Mouse (Mus musculus) thymus, postnatal 36 days (tissue): ENCODE measurements around the gene Col6a5.
"Not testable (repeated sequence)": the region's sequence is repeated elsewhere in the genome, so short reads cannot be mapped to it uniquely, and the experiment has no call there.

Experiments
- DNase-seq, 2 experiments: peaks; one replicate each; pipeline ENCODE4 v3.0.0; 2022; ENCODE audit warnings: mixed read lengths in 2 of 2

Col6a5 gene

DNA sequence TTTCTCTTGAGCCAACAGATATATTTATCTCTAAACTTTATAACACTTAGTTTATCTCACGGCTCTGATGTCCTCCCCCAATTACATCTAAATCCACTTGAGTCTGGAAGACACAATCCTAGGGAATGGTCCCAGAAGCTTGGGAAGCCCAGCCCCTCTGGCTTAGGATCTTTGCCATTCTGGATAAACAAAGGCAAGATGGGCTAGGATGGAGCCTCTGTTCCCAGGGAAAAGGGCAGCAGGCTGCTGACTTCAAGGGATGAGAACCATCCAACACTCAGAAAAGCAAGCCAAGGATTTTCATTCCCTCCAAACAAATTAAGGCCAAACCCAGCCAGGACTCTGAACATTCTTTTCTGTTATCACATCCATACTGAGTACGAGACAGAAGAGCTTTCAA lies 51.1 kb downstream of the Col6a5 start:
- DNase-seq = no peak

DNA sequence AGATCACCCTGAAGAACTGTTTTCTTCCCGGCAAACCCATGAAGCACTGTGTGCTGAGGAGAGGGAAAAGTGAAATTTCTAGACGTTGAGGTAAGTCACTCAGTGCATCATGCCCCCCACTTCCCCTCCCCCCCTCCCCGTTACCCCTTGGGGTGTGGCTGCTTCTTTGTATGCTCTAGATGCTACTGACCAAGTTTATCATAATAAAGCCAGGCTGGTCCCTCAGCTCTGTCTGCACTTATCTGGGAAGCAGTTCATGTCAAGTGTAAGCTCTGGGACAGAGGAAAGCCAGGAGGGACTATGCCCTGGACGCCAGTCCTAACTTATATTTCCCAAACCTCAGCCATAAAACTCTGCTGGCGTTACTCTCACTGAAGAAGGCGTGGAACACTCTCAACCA lies 53.0 kb downstream of the Col6a5 start:
- no peak for DNase-seq

DNA sequence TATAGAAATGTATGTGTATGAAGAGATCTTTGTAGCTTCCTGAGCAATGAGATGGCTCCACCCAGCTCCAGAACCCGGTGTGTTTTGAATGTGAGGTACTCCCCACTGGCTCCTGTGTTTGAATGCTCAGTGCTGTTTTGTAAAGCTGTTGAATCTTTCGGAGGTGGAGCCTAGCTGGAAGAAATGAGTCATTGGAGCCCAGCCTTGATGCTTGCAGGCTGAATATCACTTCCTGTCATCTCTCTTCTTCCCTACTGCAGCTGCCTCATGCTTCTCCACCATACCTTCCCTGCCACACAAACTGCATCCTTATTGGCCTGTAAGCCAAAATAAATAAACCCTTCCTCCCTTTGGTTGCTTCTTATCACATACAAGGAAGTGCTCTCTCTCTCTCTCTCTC lies 72.9 kb downstream of the Col6a5 start:
- no peak for DNase-seq

DNA sequence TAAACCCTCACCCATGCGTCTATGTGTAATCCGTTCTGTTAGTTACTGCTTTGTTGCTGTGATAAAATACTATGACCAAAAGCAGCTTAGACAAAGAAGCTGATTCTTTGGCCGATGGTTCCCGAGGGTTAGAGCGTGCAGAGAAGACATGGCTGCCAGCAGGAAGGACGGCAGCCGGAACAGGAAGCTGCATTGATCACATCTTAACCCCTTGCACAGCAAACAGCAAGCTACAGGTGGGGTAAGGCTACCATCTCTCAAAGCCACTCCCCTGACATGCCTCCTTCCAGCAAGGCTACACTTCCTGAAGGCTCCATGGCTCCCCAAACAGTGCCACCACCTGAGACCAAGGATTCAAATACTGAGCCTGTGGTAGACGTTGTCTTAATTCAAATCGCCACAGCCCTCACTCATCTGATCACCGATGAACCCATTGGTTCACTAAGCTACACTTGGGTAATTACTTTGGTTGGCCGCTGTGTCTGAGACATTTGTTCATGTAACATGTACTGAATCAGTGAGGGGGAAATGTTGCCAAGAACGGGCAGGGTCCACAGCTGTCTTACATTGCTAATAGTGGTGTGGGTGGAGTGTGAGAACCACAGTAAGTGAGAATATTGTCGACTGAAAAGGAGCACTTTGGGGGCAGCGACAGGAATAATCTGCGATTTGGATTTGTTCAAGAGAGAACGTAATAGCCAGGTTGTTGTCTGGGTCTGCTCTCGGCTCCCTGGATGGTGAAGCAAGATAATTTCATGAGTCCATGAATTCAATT lies 75.6 kb downstream of the Col6a5 start:
- DNase-seq = no peak

DNA sequence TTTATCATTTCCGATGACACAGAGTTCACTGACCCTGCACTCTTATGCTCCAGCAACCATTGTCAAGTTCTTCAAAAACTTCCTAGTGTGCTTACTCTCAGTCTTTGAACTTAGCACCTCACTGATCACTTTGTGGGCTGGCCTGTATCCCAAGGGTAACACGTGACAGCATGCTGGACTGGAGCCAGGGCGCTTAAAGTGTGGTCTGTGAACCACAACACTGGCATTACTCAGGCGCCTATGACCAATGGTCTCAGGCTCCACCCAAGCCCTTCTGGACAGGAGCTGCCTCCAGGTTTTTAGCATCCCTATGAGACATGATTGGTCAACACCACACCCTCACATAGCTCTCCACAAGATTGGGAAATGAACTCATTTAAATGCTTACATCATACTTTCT lies 79.7 kb downstream of the Col6a5 start:
- DNase-seq = no peak

- no peak for DNase-seq
These were observed 81.9 kb downstream of the Col6a5 start for GRCm38 (mm10) chr9:105878365-105879108.

GRCm38 (mm10) chr9:105876124-105876523 lies 84.3 kb downstream of the Col6a5 start:
- no peak for DNase-seq

DNA sequence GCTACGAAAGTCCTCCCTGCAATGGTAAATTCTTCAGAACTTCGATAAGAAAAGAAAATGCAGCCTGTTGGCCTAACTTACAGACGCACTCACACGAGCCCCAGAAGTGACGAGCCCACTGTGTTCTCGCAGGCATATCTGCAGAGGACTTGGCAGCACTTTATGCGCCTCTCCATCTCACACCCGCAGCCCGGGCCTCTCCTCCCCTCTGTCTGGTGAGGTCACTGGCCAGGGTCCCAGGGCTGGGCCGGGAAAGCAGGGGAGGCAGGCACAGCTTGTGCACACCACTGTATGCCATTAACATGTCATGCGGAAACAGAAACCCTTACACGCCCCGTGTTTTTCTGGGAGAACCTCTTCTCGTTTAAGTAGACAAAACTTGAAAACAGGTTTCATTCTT lies 88.8 kb downstream of the Col6a5 start:
- no peak for DNase-seq

DNA sequence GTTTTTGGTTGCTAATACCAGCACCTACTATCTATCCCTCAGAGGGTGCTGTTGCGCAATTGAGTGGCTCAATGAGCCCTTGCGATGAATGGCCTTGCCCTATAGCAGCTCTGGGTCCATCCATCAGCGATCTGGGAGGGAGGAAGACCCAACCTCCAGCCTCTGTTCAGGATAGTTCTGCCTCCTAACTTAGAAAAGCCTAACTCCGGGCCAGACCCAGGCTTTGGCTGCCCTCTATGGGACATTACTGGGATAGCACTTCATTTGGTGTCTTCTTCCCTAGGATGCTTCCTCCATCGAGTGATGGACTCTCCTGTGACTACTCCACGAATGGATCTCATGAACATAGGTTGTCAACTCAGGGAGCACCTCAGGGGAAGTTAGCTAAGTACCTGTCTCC lies 102.7 kb downstream of the Col6a5 start:
- peak; percentile 5 to 7 for DNase-seq

DNA sequence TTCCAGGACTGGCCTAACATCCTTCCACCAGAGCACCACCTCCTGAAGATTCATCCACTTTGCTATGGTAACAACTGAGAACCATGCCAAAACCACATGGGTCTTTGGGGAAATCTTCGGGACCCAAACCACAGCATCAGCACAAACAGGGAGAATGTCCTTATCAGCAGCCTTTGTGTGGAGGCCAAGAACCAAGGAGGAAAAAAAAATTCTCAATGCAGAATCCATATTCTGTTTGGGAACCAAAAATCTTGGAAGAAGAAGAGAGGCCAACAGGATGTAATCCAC lies 107.7 kb downstream of the Col6a5 start:
- no peak for DNase-seq

DNA sequence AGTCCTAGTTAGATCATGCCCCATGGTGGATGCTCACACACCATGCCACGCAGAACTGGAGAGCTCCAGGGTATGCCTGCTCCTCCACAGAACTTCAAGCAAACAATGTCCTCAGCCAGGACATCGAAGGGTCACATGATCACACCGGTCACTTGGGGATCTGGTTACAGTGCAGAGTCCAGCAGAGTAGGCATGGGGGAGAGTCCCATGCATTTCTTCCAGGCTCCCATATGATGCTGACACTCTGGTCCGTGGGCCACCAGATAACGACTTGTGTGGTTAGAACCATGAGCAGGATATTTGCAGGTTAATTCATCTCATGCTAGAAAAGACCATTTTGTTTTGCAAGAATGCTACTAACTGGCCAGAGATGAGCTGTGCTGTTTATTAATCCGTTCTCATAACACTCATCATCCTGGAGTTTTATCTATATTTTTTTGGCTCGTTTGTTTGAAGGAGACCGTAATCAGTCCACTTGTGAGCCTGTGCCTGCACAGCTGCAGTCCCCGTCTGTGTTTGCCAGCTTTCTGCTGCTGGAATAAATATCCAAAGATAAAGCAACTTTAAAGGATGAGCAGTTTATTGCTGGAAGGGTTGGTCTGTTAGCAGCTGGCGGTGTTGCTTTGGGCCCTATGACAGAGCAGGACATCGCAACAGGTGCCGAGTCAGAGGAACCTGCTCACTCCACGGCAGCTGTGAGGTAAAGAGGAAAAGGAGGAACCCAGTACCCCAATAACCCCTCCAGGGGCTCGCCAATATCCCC lies 108.2 kb downstream of the Col6a5 start:
- DNase-seq = no peak

- DNase-seq = no peak
These were observed 109.4 kb downstream of the Col6a5 start for GRCm38 (mm10) chr9:105851011-105851410.

DNA sequence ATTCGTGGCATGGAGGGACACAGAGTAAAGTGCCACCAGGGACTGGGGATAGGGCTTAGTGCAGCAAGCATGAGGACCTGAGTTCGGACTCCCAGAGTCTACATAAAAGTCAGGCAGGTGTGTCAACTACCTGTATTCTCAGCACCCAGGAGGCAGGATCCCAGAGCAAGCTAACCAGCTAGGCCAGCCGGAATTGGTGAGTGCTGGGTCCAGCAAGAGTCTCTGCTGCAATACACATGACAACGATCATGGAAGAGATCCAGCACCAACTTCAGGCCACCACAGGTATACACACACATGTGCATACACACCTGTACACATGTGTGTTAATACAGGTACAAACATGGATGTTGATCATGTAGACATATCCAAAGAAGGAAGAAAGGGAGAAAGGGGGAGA lies 112.0 kb downstream of the Col6a5 start:
- DNase-seq = no peak

DNA sequence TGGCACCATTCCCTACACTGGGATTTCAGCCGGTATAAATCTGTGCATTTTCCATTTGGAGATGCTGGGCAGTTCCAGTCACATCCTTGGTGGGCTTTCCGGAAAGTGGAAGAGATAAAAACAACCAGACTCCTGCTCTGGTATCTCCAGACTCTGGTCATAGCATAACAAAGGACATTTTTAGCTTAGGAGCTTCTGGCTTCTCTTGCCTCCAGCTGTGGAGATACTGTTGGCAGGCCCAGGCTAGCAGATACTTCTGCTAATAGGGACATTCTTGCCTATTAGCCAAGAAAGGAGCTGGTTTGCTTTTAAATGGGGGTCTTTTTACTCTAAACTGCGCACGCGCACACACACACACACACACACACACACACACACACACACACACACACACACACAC lies 113.2 kb downstream of the Col6a5 start:
- no peak for DNase-seq

GRCm38 (mm10) chr9:105841386-105841785 lies 119.1 kb downstream of the Col6a5 start:
- DNase-seq = not testable (repeated sequence)

DNA sequence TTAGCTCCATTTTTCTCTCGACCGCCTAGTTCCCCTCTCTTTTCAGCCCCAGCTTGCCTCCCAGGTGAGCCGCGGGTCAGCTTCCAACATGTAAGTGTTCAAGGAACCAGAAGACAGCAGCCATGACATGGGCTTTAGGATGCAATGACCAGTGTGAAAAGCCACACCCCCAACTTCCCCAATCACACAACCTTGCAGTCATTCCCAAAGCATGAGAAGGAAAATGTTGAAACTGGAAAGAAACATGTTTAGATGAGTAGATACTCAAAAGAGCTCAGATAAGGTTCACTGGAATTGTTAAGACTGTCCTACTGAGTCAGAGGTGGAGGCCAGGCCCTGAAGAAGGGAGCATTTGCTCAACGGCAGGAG lies 121.3 kb downstream of the Col6a5 start:
- no peak for DNase-seq

- DNase-seq = no peak
These were observed 121.9 kb downstream of the Col6a5 start for GRCm38 (mm10) chr9:105838396-105839146.

DNA sequence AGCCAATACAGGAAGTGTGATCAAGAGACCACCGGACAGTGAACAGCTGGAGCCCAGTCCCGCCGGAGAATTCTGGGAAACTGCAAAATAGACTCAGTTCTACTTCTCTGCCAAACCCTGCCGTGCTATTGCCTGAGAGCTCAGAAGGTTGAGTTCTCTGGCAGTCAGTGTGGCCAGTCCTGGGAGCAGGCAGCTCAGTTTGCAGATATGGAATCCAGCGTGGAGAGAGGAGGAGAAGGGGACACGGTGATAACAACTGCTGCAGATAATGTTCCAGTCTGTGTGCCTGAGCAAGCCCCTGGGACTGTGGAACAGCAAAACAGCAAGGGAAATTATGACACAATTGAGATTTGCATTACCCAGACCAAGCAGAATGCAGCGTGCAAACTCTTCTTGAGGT lies 124.9 kb downstream of the Col6a5 start:
- no peak for DNase-seq

DNA sequence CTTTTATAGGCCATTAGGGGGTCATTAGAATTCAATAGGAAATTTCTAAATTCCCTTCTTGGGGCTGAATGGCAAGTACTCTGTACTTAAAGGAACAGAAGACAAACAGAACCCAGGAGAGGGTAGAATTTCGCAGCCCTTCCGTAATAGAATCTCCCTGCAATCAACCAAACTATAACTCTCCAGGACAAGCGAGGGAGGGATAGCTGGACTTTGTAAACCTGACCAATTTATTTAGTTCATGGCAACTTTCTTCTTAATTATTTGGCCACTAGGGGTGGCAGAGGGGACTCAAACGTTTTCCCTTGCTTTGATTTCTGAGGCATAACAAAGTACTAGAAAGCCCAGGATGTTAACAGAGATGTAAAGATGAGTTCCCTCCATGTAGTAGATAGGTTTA lies 125.6 kb downstream of the Col6a5 start:
- DNase-seq = no peak

GRCm38 (mm10) chr9:105831291-105831690 lies 129.2 kb downstream of the Col6a5 start:
- DNase-seq = no peak

GRCm38 (mm10) chr9:105827791-105828385 lies 132.6 kb downstream of the Col6a5 start, which contains the start of gene Col6a6:
TSS of gene Col6a6 (minus strand) at chr9:105828160.
- no peak for DNase-seq

DNA sequence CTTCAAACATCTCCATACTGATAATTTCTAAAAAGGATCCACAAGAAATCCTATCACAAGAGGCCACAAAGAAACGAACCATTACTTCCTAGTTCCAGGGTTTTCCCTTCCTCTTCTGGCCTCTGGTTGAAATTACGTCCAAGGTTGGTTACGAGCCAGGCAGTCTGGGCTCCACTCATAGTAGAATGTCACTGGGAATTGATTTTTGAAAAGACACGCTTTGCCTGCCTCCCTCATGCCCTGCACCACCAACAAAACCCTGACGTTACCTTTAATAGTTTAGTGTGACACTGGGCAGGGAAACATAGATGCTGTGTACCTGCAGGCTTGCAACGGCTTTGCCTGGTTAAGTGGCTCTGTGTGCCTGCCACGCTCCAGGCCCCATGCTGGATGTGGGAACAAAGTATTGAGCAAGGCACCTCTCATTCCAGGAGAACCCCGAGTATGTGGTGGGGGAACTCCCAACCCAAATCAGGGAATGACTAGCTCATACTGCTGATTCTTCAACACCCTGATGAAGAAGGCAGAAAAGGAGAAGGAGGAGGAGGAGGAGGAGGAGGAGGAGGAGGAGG lies 133.3 kb downstream of the Col6a5 start:
- DNase-seq = no peak
